Mouse (Mus musculus) embryo, embryonic 11.5 days (tissue): ENCODE measurements at regions not wholly inside any gene's neighbourhood (a gene's known extent, or its start where the extent isn't known, plus 50 kb on each side); places are given as distances from the start of the nearest gene placed in this dataset.

Experiments
- DNase-seq: peaks from one replicate; pipeline ENCODE4 v3.0.0-alpha.2; 2012; ENCODE audit warnings: low read depth, low spot score

- no peak for DNase-seq
Observed at GRCm38 (mm10) chr8:30946154-30947065, 2482.1 kb upstream of the 5930422O12Rik start.

DNA sequence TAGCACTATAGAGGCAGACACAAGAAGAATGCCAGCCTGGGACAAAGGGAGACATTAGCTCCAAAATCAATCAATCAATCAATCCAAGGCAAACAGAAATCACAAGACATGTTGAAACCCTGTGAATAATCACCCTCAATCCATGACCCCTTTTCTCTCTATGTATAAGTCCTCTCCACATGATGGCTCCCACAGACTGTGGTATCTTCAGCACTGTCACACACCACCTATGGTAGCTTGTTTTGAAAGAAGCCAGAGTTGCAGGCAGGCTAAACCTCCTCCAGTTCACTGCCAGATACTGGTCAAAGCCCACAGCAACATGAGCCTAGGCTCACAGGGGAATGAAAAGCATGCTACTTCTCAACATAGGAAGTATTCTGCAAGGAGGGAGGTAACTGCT is 2475.7 kb upstream of the 5930422O12Rik start:
- no peak for DNase-seq

- DNase-seq: no peak
Observed at GRCm38 (mm10) chr8:30959436-30960180, 2468.9 kb upstream of the 5930422O12Rik start.

- DNase-seq: no peak
Observed at GRCm38 (mm10) chr8:30960486-30960885, 2468.0 kb upstream of the 5930422O12Rik start.

GRCm38 (mm10) chr8:30962207-30962606 is 2466.3 kb upstream of the 5930422O12Rik start:
- no peak for DNase-seq

GRCm38 (mm10) chr8:30982814-30983213 is 2445.7 kb upstream of the 5930422O12Rik start:
- no peak for DNase-seq

DNA sequence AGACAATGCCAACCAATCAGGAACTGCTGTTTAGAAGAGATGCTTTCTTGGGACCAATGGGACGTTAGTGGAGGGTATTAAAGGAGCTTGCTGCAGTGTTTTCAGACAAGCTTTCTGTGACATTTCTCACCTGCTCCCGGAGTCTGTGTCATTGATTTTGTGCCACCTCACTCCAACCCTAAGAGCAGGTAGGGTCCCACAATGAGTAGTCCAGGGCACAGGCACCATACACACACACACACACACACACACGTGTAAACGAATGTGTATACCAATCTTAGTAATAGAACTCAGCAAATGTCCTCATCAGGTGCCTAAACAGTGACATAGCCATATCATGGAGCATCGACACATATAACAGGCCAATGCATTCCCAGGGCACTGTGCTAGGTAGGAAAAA is 2440.5 kb upstream of the 5930422O12Rik start:
- DNase-seq: no peak

DNA sequence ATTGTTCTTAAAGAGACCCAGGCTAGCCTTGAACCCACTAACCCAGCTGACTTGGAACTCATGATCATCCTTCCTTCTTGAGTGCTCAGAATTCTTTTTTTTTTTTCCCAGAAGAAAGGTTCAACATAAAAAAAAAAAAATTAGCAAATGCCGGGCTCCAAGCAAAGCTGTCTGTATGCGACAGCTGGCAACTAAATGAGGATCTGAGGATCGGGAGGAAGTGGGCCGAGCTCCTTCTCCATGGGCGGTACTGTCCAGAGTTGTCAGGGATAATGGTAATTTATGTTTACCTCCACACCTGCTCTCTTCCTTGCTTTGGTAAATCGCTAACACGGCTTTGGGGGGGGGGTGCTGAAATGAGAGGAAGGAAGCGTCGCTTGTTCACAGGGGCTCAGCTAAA is 2429.9 kb upstream of the 5930422O12Rik start:
- peak; percentile 5 for DNase-seq

GRCm38 (mm10) chr8:31000120-31000519 is 2428.4 kb upstream of the 5930422O12Rik start:
- DNase-seq: no peak

DNA sequence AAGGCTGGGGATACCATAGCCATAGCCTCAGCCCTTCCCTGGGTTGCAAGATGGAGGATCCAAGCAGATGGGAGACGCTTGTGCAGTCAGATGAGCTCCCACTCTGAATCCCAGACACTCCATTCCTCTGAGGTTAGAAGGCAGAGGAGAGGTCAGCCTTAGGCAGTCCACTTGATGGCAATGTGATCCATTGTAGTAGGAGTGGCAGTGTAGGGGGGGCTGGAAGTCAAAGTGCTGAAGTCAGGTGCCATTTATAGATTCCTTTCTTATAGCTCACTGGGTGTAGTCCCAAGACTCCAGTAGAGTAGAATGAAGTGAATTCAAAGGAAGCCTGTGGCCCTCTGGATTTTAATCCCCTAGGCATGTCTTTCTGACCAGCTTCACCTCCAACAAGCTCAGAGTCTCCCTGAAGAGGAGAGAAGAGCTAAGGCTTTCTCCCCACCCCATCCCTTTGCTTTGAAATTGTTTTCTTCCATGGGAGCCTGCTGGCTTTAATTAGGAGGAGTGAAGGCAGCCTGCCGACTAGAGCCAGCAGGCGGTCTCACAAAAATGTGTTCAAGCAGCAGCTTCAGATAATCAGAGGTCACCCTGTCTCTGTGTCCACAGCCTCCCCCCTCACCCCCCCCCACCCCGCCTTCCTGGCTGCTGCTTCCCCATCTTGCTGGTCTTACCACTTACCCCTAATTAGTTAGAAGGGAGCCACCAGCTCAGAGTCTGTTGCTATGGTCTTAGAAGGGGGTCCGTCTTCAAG is 2426.4 kb upstream of the 5930422O12Rik start:
- DNase-seq: peak; percentile 8

GRCm38 (mm10) chr8:31008309-31008708 is 2420.2 kb upstream of the 5930422O12Rik start:
- no peak for DNase-seq

DNA sequence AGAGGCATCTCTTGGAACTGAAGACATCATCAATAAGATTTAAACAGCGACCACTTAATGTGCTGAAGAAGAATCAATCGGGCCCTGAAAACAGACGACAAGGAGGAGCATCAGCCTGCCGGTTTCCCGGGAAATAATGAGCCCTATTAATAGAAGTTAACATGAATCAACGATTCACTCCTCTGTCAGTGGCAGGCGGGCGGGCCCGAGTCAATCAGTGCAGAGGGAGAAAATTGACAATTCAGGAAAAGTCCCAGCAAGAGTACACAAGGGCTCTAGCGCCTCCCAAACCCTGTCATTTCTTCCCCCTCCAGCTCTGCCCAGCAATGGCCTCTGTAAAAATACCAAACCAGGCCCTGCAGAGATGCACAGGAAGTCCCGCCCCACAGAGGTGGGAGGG is 2416.4 kb upstream of the 5930422O12Rik start:
- no peak for DNase-seq

DNA sequence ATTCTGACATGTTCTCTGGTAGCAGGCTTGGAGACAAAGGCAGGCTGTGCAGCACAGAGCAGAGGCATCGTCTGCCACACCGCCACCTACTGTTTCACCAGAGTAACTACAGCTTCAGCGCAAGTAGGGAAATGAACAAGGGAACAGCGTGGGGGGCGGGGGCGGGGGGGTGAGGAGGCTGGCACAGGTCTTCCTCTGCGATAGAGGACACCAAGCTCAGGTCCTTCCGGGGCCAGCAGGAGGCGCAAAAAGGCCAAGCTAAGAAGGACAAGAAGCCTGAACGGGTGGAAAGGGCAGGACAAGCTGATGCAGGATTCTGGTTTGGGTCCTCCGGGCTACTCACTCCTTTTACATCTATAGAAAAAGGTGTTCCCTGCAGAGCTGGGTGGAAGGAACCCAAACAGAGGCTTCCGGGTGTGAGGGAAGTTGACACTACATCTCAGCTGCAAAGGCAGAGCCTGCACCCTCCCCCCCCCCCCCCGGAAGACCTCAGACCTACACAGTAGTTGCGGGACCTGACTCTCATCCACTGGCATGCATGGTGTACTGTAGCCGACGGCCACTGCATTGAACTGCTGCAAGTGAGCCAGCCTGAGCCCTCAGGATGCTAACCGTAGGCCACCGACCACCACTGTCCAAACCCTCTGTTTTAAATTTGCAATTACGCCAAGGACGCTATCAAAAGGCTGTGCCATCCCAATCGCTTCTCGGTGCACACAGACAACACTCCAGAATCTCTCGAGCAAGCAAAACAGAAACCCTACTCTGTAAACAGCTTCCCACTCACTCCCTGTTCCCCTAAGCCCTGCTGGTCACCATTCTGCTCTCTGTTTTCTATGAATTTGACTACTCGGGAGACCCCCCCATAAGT is 2396.6 kb upstream of the 5930422O12Rik start:
- peak; percentile 58 for DNase-seq

- DNase-seq: peak; percentile 73
Observed at GRCm38 (mm10) chr8:31033281-31033680, 2395.2 kb upstream of the 5930422O12Rik start.

DNA sequence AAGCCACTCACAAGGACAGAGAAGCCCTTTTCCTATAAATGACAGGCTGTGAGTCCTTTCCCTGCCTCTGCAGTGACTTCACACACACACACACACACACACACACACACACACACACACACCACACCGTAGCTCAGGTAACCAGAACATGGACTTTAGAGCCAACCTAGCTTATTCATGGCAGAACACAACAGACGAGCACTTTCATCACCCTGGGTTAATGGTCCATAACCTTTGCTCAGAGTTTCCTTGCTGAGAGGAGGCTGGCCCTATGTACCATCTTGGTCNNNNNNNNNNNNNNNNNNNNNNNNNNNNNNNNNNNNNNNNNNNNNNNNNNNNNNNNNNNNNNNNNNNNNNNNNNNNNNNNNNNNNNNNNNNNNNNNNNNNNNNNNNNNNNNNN is 2391.6 kb upstream of the 5930422O12Rik start:
- DNase-seq: no peak
